Mouse (Mus musculus): ENCODE results near the gene Ttc28. TPM values are rescaled to one million over a fixed set of nuclear protein-coding genes. Genes with fewer than 3 reads are reported as not detected.

Ttc28 gene
- polyA plus RNA-seq, 1 experiment from 2014 or later: 18.8 TPM

GRCm38 (mm10) chr5:111113694-111114375 is 234.2 kb downstream of the Ttc28 start:
- Histone ChIP-seq H3K4me2 (no peak overlapping the region), H3K9me3 (replicated peaks) (no peaks in the 10 kb centered on the region), H3K4me3 (replicated peaks) (no peak overlapping the region), H3K4me1 (peaks cover 21% of the 10 kb centered on the region), H3K27me3 (replicated peaks) (no peaks in the 10 kb centered on the region), H3K36me3 (no peaks in the 10 kb centered on the region; the same call in 1 of the 2 replicates), H3K9ac (replicated peaks) (no peak overlapping the region), H3K27ac (replicated peaks) (no peak overlapping the region)
- 73% methylated on average over 8 of the region's 8 CpGs for WGBS
- no peak for ATAC-seq (ENCODE audit: low FRiP score)

- WGBS: 80% methylated on average over 10 of the region's 10 CpGs
- H3K9me3 ChIP-seq (replicated peaks): no peaks in the 10 kb centered on the region
- H3K4me1 ChIP-seq: peaks cover 23% of the 10 kb centered on the region
- H3K27me3 ChIP-seq (replicated peaks): no peaks in the 10 kb centered on the region
- H3K4me2 ChIP-seq: no peak overlapping the region
- no peak for ATAC-seq (ENCODE audit: low FRiP score)
- no peak overlapping the region for H3K9ac ChIP-seq (replicated peaks)
- H3K36me3 ChIP-seq: no peaks in the 10 kb centered on the region; the same call in 1 of the 2 replicates
- H3K4me3 ChIP-seq (replicated peaks): no peak overlapping the region
- no peak overlapping the region for H3K27ac ChIP-seq (replicated peaks)
These were observed 235.0 kb downstream of the Ttc28 start for GRCm38 (mm10) chr5:111114597-111114996.

GRCm38 (mm10) chr5:111115519-111116350 is 236.1 kb downstream of the Ttc28 start:
- Histone ChIP-seq H3K4me3 (replicated peaks) (no peak overlapping the region), H3K27me3 (replicated peaks) (no peaks in the 10 kb centered on the region), H3K9ac (replicated peaks) (no peak overlapping the region), H3K4me1 (peaks cover 34% of the 10 kb centered on the region), H3K9me3 (replicated peaks) (no peaks in the 10 kb centered on the region), H3K4me2 (no peak overlapping the region), H3K36me3 (no peaks in the 10 kb centered on the region; the same call in 1 of the 2 replicates), H3K27ac (replicated peaks) (no peak overlapping the region)
- WGBS: 67% methylated on average over 15 of the region's 15 CpGs
- no peak for ATAC-seq (ENCODE audit: low FRiP score)

GRCm38 (mm10) chr5:111119805-111120204 is 240.2 kb downstream of the Ttc28 start:
- no peak overlapping the region for H3K4me3 ChIP-seq (replicated peaks)
- no peaks in the 10 kb centered on the region for H3K36me3 ChIP-seq
- no peak overlapping the region for H3K4me2 ChIP-seq
- 73% methylated on average over 3 of the region's 3 CpGs for WGBS
- H3K9ac ChIP-seq (replicated peaks): no peak overlapping the region
- no peaks in the 10 kb centered on the region for H3K27me3 ChIP-seq (replicated peaks)
- peaks cover 57% of the 10 kb centered on the region for H3K4me1 ChIP-seq
- H3K9me3 ChIP-seq (replicated peaks): no peaks in the 10 kb centered on the region
- ATAC-seq (ENCODE audit: low FRiP score): no peak
- H3K27ac ChIP-seq (replicated peaks): peak overlapping the region; percentile 60; the same call in 1 of the 2 replicates

- no peak for ATAC-seq (ENCODE audit: low FRiP score)
- H3K4me3 ChIP-seq (replicated peaks): no peak overlapping the region
- H3K9ac ChIP-seq (replicated peaks): no peak overlapping the region
- WGBS: 58% methylated on average over 7 of the region's 7 CpGs
- H3K4me1 ChIP-seq: peaks cover 58% of the 10 kb centered on the region
- H3K27me3 ChIP-seq (replicated peaks): no peaks in the 10 kb centered on the region
- no peaks in the 10 kb centered on the region for H3K9me3 ChIP-seq (replicated peaks)
- H3K36me3 ChIP-seq: no peaks in the 10 kb centered on the region
- H3K27ac ChIP-seq (replicated peaks): peak overlapping the region; percentile 60; the same call in 1 of the 2 replicates
- no peak overlapping the region for H3K4me2 ChIP-seq
These were observed 240.7 kb downstream of the Ttc28 start for GRCm38 (mm10) chr5:111120298-111120697.

- 30% methylated on average over 10 of the region's 10 CpGs for WGBS
- no peaks in the 10 kb centered on the region for H3K27me3 ChIP-seq (replicated peaks)
- no peaks in the 10 kb centered on the region for H3K36me3 ChIP-seq
- H3K4me3 ChIP-seq (replicated peaks): no peak overlapping the region
- H3K4me1 ChIP-seq: peaks cover 60% of the 10 kb centered on the region
- H3K4me2 ChIP-seq: no peak overlapping the region
- H3K9ac ChIP-seq (replicated peaks): no peak overlapping the region
- peak overlapping the region; percentile 60 for H3K27ac ChIP-seq (replicated peaks)
- no peaks in the 10 kb centered on the region for H3K9me3 ChIP-seq (replicated peaks)
- ATAC-seq (ENCODE audit: low FRiP score): no peak
These were observed 241.3 kb downstream of the Ttc28 start for GRCm38 (mm10) chr5:111120705-111121420.

- ATAC-seq (ENCODE audit: low FRiP score): no peak
- WGBS: 49% methylated on average over 9 of the region's 9 CpGs
- peaks cover 56% of the 10 kb centered on the region for H3K4me1 ChIP-seq
- no peak overlapping the region for H3K4me3 ChIP-seq (replicated peaks)
- H3K36me3 ChIP-seq: no peaks in the 10 kb centered on the region
- no peak overlapping the region for H3K4me2 ChIP-seq
- no peaks in the 10 kb centered on the region for H3K9me3 ChIP-seq (replicated peaks)
- peak overlapping the region; percentile 63 for H3K27ac ChIP-seq (replicated peaks)
- no peaks in the 10 kb centered on the region for H3K27me3 ChIP-seq (replicated peaks)
- no peak overlapping the region for H3K9ac ChIP-seq (replicated peaks)
These were observed 242.9 kb downstream of the Ttc28 start for GRCm38 (mm10) chr5:111122332-111123049.

GRCm38 (mm10) chr5:111123050-111123746 is 243.6 kb downstream of the Ttc28 start:
- H3K4me3 ChIP-seq (replicated peaks): no peak overlapping the region
- peaks cover 58% of the 10 kb centered on the region for H3K4me1 ChIP-seq
- no peak overlapping the region for H3K9ac ChIP-seq (replicated peaks)
- H3K9me3 ChIP-seq (replicated peaks): no peaks in the 10 kb centered on the region
- no peaks in the 10 kb centered on the region for H3K36me3 ChIP-seq
- no peaks in the 10 kb centered on the region for H3K27me3 ChIP-seq (replicated peaks)
- ATAC-seq (ENCODE audit: low FRiP score): peak; percentile 68; the same call in 1 of the 2 replicates
- peak overlapping the region; percentile 63 for H3K27ac ChIP-seq (replicated peaks)
- no peak overlapping the region; the same call in 1 of the 2 replicates for H3K4me2 ChIP-seq
- 34% methylated on average over 12 of the region's 12 CpGs for WGBS

- WGBS: 90% methylated on average over 7 of the region's 7 CpGs
- Histone ChIP-seq H3K27ac (replicated peaks) (no peak overlapping the region), H3K4me3 (replicated peaks) (no peak overlapping the region), H3K4me1 (peaks cover 58% of the 10 kb centered on the region), H3K36me3 (no peaks in the 10 kb centered on the region), H3K27me3 (replicated peaks) (no peaks in the 10 kb centered on the region), H3K9ac (replicated peaks) (no peak overlapping the region), H3K9me3 (replicated peaks) (no peaks in the 10 kb centered on the region), H3K4me2 (no peak overlapping the region)
- no peak for ATAC-seq (ENCODE audit: low FRiP score)
These were observed 245.1 kb downstream of the Ttc28 start for GRCm38 (mm10) chr5:111124620-111125200.

GRCm38 (mm10) chr5:111125746-111126145 is 246.1 kb downstream of the Ttc28 start:
- Histone ChIP-seq H3K9ac (replicated peaks) (no peak overlapping the region), H3K4me2 (no peak overlapping the region), H3K4me3 (replicated peaks) (no peak overlapping the region), H3K27ac (replicated peaks) (no peak overlapping the region), H3K9me3 (replicated peaks) (no peaks in the 10 kb centered on the region), H3K27me3 (replicated peaks) (no peaks in the 10 kb centered on the region), H3K4me1 (peaks cover 48% of the 10 kb centered on the region), H3K36me3 (no peaks in the 10 kb centered on the region)
- WGBS: 72% methylated on average over 12 of the region's 12 CpGs
- ATAC-seq (ENCODE audit: low FRiP score): no peak

Data from neural tube, embryonic 15.5 days (tissue).